Mouse (Mus musculus): Measurements from ENCODE around the gene Xirp1. TPM values are rescaled to one million over a fixed set of nuclear protein-coding genes. Genes with fewer than 3 reads are reported as not detected.

The Xirp1 gene
- total and polyA plus RNA-seq, 3 experiments = 55.5 to 133 (median 118) TPM

- peaks cover 10% of the 10 kb centered on the region for H3K4me1 ChIP-seq (ENCODE audit: control insufficient read depth, insufficient read depth, low read length)
- peak overlapping the region; percentile 23; the same call in 1 of the 2 replicates for H3K4me3 ChIP-seq
- H3K79me2 ChIP-seq (replicated peaks; ENCODE audit: control insufficient read depth, insufficient read depth, low read length) = no peaks in the 10 kb centered on the region
- no peaks in the 10 kb centered on the region for H3K36me3 ChIP-seq (ENCODE audit: control insufficient read depth, insufficient read depth, low read length)
- 2% methylated on average over 14 of the region's 14 CpGs for WGBS
- peak overlapping the region; percentile 41 for H3K9ac ChIP-seq (ENCODE audit: low read depth, low read length)
- intact Hi-C loops (cut with DNase I) = loop anchor here (1.0 kb wide), 2 partner anchors 46 to 71 kb away; no protein-coding TSS in a partner anchor
- TF ChIP-seq EP300 (IDR thresholded peaks at IDR 0.05; ENCODE audit: insufficient read depth, low read depth, low read length) (peak; percentile 47; the same call in 1 of the 2 replicates), POLR2A (IDR thresholded peaks at IDR 0.05; ENCODE audit: insufficient read depth, low read depth, low read length) (peak; percentile 37; the same call in 1 of the 2 replicates), CTCF (IDR thresholded peaks at IDR 0.05) (peak; percentile 71)
- H3K27me3 ChIP-seq (ENCODE audit: control insufficient read depth, insufficient read depth, low read length) = no peaks in the 10 kb centered on the region
- peak overlapping the region; percentile 89 for H3K27ac ChIP-seq
- DNase-seq = peak; percentile 71 to 83
These were observed 4.2 kb upstream of the Xirp1 start for GRCm38 (mm10) chr9:120027401-120028151.

GRCm38 (mm10) chr9:120024625-120025024, 1.2 kb upstream of the Xirp1 start:
- Histone ChIP-seq H3K9ac (ENCODE audit: low read depth, low read length) (no peak overlapping the region), H3K27ac (peak overlapping the region; percentile 97), H3K4me3 (no peak overlapping the region), H3K4me1 (ENCODE audit: control insufficient read depth, insufficient read depth, low read length) (peaks cover 10% of the 10 kb centered on the region), H3K27me3 (ENCODE audit: control insufficient read depth, insufficient read depth, low read length) (no peaks in the 10 kb centered on the region), H3K36me3 (ENCODE audit: control insufficient read depth, insufficient read depth, low read length) (no peaks in the 10 kb centered on the region), H3K79me2 (replicated peaks; ENCODE audit: control insufficient read depth, insufficient read depth, low read length) (no peaks in the 10 kb centered on the region)
- DNase-seq = no peak
- no peak for TF ChIP-seq EP300 (IDR thresholded peaks at IDR 0.05; ENCODE audit: insufficient read depth, low read depth, low read length)
- no peak for TF ChIP-seq CTCF (IDR thresholded peaks at IDR 0.05)
- no peak for TF ChIP-seq POLR2A (IDR thresholded peaks at IDR 0.05; ENCODE audit: insufficient read depth, low read depth, low read length)
- 65% methylated on average over 5 of the region's 5 CpGs for WGBS
- intact Hi-C loops (cut with DNase I) = no loop called here

- H3K9ac ChIP-seq (ENCODE audit: low read depth, low read length) = no peak overlapping the region
These were observed 773 bp upstream of the Xirp1 start for GRCm38 (mm10) chr9:120024171-120024570.

GRCm38 (mm10) chr9:120021164-120021563, 2.2 kb downstream of the Xirp1 start:
- peak; percentile 74 for TF ChIP-seq EP300 (IDR thresholded peaks at IDR 0.05; ENCODE audit: insufficient read depth, low read depth, low read length)
- peak; percentile 87 for TF ChIP-seq POLR2A (IDR thresholded peaks at IDR 0.05; ENCODE audit: insufficient read depth, low read depth, low read length)
- no peak for TF ChIP-seq CTCF (IDR thresholded peaks at IDR 0.05)
- DNase-seq = peak; percentile 44 to 58
- H3K27me3 ChIP-seq (ENCODE audit: control insufficient read depth, insufficient read depth, low read length) = no peaks in the 10 kb centered on the region
- peak overlapping the region; percentile 97 for H3K27ac ChIP-seq
- intact Hi-C loops (cut with DNase I) = loop anchor here (2.0 kb wide), 1 partner anchor 58 kb away; no protein-coding TSS in a partner anchor
- peaks cover 1% of the 10 kb centered on the region; the same call in 1 of the 2 replicates for H3K4me1 ChIP-seq (ENCODE audit: control insufficient read depth, insufficient read depth, low read length)
- WGBS = 46% methylated on average over 5 of the region's 5 CpGs
- H3K9ac ChIP-seq (ENCODE audit: low read depth, low read length) = peak overlapping the region; percentile 84
- H3K36me3 ChIP-seq (ENCODE audit: control insufficient read depth, insufficient read depth, low read length) = no peaks in the 10 kb centered on the region
- H3K79me2 ChIP-seq (replicated peaks; ENCODE audit: control insufficient read depth, insufficient read depth, low read length) = no peaks in the 10 kb centered on the region
- peak overlapping the region; percentile 48 for H3K4me3 ChIP-seq

More at GRCm38 (mm10) chr9:120024171-120024570, 773 bp upstream of the Xirp1 start:
- intact Hi-C loops (cut with DNase I) = no loop called here
- H3K27me3 ChIP-seq (ENCODE audit: control insufficient read depth, insufficient read depth, low read length) = no peaks in the 10 kb centered on the region
- TF ChIP-seq CTCF (IDR thresholded peaks at IDR 0.05) (no peak), EP300 (IDR thresholded peaks at IDR 0.05; ENCODE audit: insufficient read depth, low read depth, low read length) (no peak), POLR2A (IDR thresholded peaks at IDR 0.05; ENCODE audit: insufficient read depth, low read depth, low read length) (no peak)
- peak; percentile 46 to 60 for DNase-seq
- H3K27ac ChIP-seq = peak overlapping the region; percentile 97
- H3K4me1 ChIP-seq (ENCODE audit: control insufficient read depth, insufficient read depth, low read length) = peaks cover 10% of the 10 kb centered on the region
- H3K79me2 ChIP-seq (replicated peaks; ENCODE audit: control insufficient read depth, insufficient read depth, low read length) = no peaks in the 10 kb centered on the region
- H3K36me3 ChIP-seq (ENCODE audit: control insufficient read depth, insufficient read depth, low read length) = no peaks in the 10 kb centered on the region
- 42% methylated on average over 10 of the region's 10 CpGs for WGBS
- H3K4me3 ChIP-seq = no peak overlapping the region

- H3K27ac ChIP-seq = peak overlapping the region; percentile 97
- H3K36me3 ChIP-seq (ENCODE audit: control insufficient read depth, insufficient read depth, low read length) = no peaks in the 10 kb centered on the region
- H3K9ac ChIP-seq (ENCODE audit: low read depth, low read length) = no peak overlapping the region; the same call in 1 of the 2 replicates
- H3K79me2 ChIP-seq (replicated peaks; ENCODE audit: control insufficient read depth, insufficient read depth, low read length) = no peaks in the 10 kb centered on the region
- H3K27me3 ChIP-seq (ENCODE audit: control insufficient read depth, insufficient read depth, low read length) = no peaks in the 10 kb centered on the region
- TF ChIP-seq CTCF (IDR thresholded peaks at IDR 0.05) (peak; percentile 87), EP300 (IDR thresholded peaks at IDR 0.05; ENCODE audit: insufficient read depth, low read depth, low read length) (no peak)
- peak; percentile 75 to 81 for DNase-seq
- peaks cover 1% of the 10 kb centered on the region; the same call in 1 of the 2 replicates for H3K4me1 ChIP-seq (ENCODE audit: control insufficient read depth, insufficient read depth, low read length)
- intact Hi-C loops (cut with DNase I) = loop anchor here (1.0 to 2.0 kb wide), 2 partner anchors 53 to 58 kb away; no protein-coding TSS in a partner anchor
- WGBS = 25% methylated on average over 7 of the region's 7 CpGs
- H3K4me3 ChIP-seq = no peak overlapping the region; the same call in 1 of the 2 replicates
These were observed 3.0 kb downstream of the Xirp1 start for GRCm38 (mm10) chr9:120020285-120020890.

All from heart, adult 2 months (tissue).